Mouse (Mus musculus): Measurements from ENCODE around the gene Aldh3b3. TPM values are rescaled to one million over a fixed set of nuclear protein-coding genes. Genes with fewer than 3 reads are reported as not detected.
A peak's percentile ranks its signal among the peaks of the same experiment; 100 is the strongest.

Gene Aldh3b3
- total RNA-seq, 2 experiments from 2014 or later: not detected

DNA sequence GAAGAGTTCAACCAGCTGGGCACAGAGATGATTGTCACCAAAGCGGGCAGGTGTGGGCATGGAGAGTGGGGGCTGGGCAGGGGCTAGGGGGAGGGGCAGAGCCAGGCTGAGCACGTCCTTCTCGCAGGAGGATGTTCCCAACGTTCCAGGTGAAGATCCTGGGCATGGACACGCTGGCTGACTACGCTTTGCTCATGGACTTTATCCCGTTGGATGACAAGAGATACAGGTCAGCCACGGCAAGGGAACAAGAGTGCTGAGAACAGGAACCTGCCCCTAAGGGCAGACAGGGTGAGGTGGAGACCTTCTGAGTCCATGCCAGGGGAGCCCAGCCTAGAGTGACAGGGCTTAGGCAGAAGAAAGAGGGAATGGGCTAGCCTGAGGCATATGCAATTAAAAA is 38.3 kb downstream of the Aldh3b3 start:
- intact Hi-C loops (cut with DNase I; ENCODE audit: low total_unique reads): no loop called here
- no peak for DNase-seq

DNA sequence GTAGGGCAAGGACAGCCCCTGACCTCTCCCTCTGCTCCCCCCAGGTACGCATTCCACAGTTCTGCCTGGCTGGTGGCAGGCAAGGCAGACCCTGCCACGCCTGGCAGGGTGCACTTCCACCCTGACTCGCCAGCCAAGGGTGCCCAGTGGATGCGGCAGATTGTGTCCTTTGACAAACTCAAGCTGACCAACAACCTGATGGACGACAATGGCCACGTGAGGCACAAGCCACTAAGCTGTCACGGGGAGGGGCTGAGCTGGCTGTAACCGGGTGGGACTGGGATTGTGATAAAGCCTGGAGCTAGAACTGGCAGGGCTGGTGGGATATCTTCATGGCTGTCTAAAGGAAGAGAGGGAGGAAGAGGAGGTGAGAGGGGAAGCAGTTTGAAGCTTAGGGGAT is 38.8 kb downstream of the Aldh3b3 start:
- intact Hi-C loops (cut with DNase I; ENCODE audit: low total_unique reads): no loop called here
- DNase-seq: no peak

DNA sequence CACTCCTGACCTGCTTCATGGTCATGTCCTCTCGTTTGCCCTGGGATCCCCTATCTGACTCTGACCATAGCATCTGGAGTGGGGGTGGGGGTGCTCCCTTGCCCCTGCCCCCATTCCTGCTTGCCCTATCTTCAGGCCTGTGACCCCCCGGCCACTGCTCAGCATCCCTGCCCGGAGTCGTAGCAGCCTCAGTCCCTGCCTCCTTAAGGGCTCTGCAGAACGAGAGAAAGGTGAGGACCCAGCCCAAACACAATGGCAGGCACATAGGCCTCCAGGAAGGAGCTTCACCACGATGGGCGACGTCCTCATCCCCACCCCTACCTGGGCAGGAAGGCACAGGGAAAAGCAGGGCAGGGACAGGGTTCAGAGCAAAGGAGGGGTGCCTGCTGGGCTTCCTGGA is 39.9 kb downstream of the Aldh3b3 start:
- no peak for DNase-seq
- intact Hi-C loops (cut with DNase I; ENCODE audit: low total_unique reads): no loop called here

DNA sequence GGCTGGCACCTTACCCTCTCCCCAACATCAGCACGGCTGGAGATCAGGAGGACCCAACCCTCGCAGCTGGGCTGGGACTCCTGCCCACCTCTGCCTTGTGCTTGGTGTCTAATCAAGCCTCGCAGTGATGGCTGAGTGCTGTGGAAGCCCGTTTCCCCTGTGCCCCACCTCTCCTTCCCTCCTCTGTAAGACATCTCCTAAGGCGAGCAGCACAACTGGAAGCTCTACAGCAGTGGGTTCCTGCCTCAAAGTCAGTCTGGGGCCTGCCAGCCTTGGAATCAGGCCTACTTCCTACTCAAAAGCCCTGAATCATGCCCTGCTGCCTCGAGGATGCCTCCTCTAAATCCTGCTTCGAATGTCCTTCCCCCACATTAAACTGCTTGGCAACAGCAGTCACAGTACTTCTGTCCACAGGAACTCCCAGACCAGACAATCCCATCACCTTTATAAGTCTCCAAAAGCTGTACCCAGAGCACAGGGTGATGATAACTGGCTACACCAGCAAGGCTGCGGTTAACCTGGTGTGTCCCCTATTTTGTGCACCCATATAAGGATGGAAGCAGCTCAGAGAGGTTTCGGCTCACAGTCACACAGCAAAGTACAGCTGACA is 40.8 kb downstream of the Aldh3b3 start:
- intact Hi-C loops (cut with DNase I; ENCODE audit: low total_unique reads): no loop called here

DNA sequence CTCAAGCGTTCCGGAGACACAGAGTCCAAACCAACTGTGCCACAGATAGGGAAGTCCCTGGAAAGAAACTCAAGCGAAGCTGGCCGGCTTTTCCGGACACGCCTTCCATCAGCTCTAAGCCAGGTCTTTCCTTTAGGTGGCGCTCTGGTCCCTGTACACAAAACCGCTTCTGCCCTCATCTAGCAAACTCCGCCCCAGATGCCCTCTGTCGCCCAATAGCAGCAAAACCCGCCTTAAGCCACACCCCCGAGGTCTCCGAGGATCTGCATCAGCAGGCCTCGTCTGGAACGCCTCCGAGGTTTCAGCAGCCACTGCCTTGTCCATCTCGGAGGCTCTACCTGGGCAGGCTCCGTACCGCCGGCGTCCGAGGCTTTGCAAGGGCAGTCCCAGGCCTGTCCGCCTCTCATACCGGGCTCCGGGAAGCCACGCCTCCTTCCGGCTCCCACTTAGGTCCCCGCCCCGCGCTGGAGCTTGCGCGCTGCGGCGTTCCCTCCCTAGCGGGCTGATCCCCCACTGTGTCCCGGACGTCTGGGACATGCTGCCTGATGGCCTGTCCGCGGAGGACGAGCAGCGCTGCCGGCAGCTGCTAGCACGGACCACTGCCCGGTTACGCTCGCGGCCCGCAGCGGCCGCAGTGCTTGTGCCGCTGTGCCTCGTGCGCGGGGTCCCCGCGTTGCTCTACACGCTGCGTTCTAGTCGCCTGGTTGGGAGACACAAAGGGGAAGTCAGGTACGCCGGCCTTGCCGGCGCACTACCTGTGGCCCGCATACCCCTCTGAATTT is 41.9 kb downstream of the Aldh3b3 start, which contains the start of the genes Nudt8 and Gm49405:
TSS of gene Nudt8 (plus strand) at position 462 of the 782 bp plus-strand sequence.
TSS of gene Gm49405 (plus strand) at position 508 of the 782 bp plus-strand sequence.
- intact Hi-C loops (cut with DNase I; ENCODE audit: low total_unique reads): no loop called here
- peak; percentile 95 for DNase-seq

More for the DNA sequence above, 40.8 kb downstream of the Aldh3b3 start:
- no peak for DNase-seq

DNA sequence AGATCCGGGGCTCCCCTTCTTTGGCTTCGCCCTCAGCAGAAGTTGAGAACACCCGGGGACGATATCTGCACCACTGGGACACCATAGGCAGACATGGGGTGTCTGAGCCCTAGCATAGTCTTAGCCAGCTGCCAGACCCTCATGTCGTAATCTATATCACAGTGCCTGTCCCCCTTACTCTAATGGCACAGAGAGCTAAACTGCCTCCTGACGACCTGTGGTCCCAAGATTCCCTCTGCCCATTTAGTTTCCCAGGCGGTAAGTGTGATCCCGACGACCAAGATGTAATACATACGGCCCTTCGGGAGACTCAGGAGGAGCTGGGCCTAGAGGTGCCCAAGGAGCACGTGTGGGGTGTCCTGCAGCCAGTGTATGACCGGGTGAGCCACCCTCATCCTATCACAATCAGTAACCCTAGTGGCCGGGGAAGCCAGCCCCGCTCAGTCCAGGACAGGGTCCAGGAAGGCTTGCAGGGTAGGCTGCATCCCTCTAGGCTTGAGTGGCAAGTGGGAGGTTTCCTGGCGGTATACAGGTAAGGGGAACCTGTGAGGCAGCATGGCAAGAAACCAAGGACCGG is 42.6 kb downstream of the Aldh3b3 start:
- intact Hi-C loops (cut with DNase I; ENCODE audit: low total_unique reads): no loop called here
- DNase-seq: no peak

DNA sequence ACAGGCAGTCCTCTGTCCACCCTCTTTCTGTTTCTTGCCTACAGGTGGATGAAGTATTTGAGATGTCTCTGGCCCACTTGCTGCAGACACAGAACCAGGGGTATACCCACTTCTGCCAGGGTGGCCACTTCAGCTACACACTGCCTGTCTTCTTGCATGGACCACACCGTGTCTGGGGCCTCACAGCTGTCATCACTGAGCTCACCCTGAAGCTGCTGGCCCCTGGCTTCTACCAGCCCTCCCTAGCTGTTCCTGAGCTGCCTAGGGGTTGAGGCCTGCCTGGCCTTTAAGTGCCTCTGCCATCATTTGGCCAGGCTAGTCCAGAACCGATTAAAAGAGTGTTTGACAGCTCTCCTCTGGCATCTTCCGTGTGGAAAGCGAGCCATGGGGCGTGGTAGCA is 43.3 kb downstream of the Aldh3b3 start:
- intact Hi-C loops (cut with DNase I; ENCODE audit: low total_unique reads): no loop called here
- no peak for DNase-seq

DNA sequence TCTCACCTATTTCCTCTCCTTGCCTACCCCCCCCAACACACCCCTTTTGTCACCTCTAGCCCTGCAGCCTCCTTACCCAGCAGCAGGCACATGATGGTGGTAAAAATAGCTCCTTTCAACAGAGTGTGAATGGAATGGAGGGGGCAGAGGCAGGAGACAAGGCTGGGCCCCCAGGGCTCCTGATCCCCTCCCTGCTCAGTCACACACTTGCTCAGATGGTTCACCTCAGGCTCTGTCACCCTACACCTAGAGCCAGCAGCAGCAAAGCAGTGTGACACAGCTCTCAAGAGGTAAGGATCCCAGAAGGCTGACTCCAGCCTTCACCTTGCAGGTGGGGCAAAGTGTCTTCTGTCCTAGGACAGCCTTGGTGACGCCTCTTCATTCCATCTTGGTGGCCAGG is 44.7 kb downstream of the Aldh3b3 start, which contains the start of gene Doc2g:
TSS of gene Doc2g (plus strand) at position 202 of the 400 bp plus-strand sequence.
- intact Hi-C loops (cut with DNase I; ENCODE audit: low total_unique reads): no loop called here
- DNase-seq: no peak

DNA sequence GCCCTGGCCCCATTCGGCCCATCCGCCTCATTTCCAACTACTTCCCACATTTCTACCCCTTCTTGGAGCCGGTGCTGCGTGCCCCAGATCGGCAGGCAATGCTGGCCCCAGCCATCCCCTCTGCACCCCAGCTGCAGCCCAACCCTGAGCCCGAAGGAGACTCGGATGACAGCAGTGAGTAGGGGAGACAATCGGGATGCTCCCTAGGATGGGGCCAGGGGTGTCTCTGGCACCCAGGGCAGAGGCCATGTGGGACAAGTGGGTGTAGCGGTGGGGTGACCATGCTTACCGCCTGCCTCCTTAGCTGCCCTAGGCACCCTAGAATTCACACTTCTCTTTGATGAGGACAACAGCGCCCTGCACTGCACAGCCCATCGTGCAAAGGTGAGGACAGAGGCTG is 45.2 kb downstream of the Aldh3b3 start:
- intact Hi-C loops (cut with DNase I; ENCODE audit: low total_unique reads): no loop called here
- no peak for DNase-seq

DNA sequence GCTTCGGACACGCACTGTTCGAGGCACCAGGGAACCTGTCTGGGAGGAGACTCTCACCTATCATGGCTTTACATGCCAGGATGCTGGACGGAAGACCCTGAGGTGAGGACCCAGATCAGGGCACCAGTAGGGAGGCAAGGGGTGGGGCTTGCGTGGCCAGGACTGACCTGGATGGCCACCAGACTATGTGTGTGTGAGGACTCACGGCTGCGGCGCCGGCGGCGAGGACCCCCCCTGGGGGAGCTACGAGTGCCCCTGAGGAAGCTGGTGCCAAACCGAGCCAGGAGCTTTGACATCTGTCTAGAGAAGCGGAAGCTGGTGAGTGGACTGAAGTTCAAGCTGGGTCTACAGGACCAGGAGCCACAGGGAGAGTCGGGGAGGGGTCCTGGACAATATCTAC is 45.9 kb downstream of the Aldh3b3 start:
- intact Hi-C loops (cut with DNase I; ENCODE audit: low total_unique reads): no loop called here
- DNase-seq: no peak

DNA sequence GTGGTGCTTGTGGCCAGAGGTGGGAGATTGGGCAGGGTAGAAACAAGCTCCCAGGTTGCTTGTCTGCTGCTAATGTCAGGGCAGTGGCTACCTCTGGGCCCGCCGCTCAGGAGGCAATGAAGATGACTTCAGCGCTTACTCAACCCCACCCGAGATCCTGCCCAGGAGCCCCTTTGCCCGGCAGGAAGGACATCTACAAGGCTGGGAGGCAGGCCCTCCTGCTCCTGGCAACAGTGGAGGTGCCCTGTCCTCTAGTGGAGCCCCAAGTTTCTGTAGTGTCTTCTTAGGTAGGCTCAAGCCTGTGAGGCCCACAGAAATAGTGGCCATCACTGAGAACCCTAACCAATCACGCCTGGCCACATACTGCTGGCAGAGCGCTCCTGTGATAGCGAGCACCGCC is 46.6 kb downstream of the Aldh3b3 start:
- no peak for DNase-seq
- intact Hi-C loops (cut with DNase I; ENCODE audit: low total_unique reads): no loop called here

DNA sequence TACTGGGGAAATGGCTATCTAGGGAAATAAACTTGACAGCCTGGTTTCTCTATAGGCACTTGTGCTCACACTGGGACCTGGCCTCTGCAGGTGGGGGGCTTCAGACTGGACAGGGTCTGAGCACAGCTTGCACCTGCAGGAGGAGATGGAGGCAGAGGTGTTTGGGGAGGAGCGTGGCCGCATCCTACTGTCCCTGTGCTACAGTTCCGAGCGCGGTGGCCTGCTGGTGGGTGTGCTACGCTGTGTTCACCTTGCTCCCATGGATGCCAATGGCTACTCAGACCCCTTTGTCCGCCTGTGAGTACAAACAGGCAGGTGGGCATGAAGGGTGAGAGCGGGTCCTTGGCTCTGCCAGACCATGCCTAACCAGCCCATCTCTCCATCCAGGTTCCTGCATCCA is 47.5 kb downstream of the Aldh3b3 start:
- intact Hi-C loops (cut with DNase I; ENCODE audit: low total_unique reads): no loop called here

DNA sequence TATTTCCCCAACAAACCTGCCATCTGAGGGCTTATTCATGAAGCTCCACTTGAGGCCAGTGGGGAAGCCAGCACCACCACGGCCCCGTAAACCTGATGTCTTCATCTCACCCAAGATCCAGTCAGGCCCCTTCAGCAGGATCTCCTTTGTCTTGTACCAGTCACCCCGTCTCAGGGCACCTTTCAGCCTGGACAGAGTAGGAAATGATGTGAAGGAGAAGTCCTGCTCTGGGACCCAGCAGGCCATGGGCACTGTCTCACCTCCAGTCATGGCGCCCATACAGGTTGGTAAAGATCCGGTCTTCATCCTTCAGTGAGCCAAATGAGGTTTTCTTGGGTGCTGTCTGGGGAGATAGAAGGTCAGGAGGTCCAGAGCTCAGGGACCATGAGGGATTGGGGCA is 52.6 kb downstream of the Aldh3b3 start:
- no peak for DNase-seq
- intact Hi-C loops (cut with DNase I; ENCODE audit: low total_unique reads): no loop called here

More for the DNA sequence above, 47.5 kb downstream of the Aldh3b3 start:
- DNase-seq: no peak

DNA sequence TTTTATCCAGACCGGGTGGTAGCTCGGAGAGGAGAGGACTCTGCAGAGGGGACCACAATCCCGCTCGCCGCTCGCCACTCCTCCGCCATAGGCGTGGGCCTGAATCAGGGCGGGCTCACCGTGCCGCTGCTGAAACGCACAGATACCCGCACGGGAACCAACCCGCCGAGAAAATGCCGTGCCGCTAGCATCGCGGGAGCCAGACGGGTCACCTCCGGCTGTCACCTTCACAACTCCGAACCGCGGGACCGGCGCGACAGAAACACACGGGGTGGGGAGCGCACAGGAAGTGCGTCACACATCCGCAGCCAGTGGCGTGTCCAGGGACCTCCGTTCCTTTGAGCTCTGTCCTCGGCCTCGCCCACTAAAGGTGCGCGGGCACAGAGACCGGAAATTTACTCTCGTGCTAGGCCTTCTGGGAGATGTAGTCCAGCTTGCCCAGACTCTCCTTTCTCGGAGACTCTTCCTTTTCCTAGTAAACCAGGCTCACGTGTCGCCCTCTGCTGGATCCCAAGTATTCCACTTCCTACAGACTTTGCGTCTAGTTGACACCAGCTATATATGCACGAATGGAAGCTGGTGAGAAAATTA is 54.1 kb downstream of the Aldh3b3 start, which contains the start of gene Ndufv1:
TSS of gene Ndufv1 (minus strand) at position 375 of the 591 bp plus-strand sequence.
- intact Hi-C loops (cut with DNase I; ENCODE audit: low total_unique reads): no loop called here
- peak; percentile 95 for DNase-seq

DNA sequence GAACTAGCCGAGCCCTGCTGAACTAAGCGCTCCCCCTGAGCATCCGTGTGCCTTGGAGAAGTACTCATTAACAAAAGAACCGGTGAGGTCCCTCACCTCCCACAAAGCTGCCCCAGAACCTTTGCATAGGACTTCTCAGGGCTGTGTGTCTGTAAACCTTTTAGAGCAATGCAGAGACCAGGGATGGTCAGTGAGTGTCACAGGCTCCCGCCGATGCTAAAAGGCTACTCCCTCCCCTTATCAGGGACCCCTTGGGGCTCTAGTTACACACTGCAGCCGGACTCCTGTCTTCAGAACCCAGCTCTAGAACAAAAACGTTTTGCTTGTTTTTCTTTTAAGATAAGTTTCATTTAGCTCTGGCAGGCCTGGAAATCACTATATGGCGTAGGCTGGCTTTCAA is 54.6 kb downstream of the Aldh3b3 start:
- intact Hi-C loops (cut with DNase I; ENCODE audit: low total_unique reads): no loop called here
- DNase-seq: no peak

DNA sequence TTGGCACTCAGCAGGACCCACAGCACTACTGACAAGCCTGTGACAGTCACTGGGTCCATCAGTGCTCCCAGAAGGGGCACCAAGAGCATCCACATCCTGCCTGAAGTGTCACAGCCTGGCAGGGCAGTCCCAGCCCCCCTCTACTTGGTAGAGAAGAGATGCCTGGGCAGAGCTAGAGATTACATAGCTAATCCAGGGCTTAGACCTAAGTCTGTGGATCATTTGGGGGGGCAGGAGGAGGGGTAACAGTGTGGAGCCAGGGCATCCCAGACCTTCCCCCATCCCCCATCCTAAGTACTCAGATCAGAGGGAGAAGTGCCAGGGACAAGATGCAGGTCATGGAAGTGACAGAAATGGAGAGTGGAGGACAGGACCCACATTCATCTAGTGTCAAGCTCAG is 56.4 kb downstream of the Aldh3b3 start:
- no peak for DNase-seq
- intact Hi-C loops (cut with DNase I; ENCODE audit: low total_unique reads): loop anchor here (5.0 kb wide), 1 partner anchor 67 kb away; the partner anchor contains the start of gene Cabp2

DNA sequence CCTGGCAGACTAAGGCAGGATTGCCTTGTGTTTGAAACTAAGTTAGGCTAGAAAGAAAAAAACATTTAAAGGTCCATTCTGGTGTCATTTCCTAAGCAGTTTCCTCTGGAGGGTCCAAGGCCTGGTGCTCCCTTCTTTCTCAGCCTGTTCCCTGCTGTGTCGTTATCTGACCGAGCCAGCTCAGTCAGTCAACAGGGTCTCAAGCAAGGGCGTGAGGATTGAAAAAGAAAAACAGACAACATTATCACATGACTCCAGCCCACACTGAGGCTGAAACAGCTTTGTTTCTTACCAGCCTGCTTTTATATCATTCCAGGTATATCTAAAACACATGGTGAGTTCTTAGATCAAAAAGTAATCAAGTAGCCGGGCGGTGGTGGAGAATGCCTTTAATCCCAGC is 57.2 kb downstream of the Aldh3b3 start:
- no peak for DNase-seq
- intact Hi-C loops (cut with DNase I; ENCODE audit: low total_unique reads): loop anchor here (5.0 kb wide), 1 partner anchor 67 kb away; the partner anchor contains the start of gene Cabp2

DNA sequence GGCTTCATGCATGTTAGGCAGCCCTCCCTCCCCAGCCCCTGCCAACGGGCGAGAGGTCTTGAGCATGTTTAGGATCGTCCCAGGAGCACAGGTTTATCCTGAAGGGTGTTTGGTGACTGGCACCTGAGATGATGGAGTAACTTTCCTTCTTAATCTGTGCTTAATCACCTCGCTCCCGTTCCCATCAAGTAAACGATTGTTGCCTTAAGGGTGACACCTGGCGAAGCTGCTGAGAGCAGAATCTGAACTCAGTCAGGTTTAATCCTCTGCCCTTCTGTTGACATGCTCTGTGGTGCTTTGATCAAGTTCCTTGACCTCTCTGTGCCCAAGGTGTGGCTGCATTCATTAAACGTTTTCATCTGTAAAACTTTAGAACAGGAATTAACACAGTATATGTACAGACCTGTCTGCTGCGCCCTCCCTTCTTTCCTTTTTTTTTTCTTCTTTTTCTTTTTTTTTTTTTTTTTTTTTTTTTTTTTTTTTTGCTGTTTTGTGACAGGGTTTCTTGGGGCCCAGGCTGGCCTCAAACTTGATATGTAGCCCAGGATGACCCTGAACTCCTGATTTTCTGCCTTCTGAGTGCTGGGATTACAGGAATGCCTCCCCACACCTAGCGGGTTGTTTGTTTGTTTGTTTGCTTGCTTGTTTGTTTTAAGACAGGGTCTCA is 59.6 kb downstream of the Aldh3b3 start:
- no peak for DNase-seq
- intact Hi-C loops (cut with DNase I; ENCODE audit: low total_unique reads): loop anchor here (5.0 kb wide), 1 partner anchor 64 kb away; the partner anchor contains the start of gene Cabp2

Data from gastrocnemius, postnatal 14 days (tissue).